In the genomic region with DNA sequence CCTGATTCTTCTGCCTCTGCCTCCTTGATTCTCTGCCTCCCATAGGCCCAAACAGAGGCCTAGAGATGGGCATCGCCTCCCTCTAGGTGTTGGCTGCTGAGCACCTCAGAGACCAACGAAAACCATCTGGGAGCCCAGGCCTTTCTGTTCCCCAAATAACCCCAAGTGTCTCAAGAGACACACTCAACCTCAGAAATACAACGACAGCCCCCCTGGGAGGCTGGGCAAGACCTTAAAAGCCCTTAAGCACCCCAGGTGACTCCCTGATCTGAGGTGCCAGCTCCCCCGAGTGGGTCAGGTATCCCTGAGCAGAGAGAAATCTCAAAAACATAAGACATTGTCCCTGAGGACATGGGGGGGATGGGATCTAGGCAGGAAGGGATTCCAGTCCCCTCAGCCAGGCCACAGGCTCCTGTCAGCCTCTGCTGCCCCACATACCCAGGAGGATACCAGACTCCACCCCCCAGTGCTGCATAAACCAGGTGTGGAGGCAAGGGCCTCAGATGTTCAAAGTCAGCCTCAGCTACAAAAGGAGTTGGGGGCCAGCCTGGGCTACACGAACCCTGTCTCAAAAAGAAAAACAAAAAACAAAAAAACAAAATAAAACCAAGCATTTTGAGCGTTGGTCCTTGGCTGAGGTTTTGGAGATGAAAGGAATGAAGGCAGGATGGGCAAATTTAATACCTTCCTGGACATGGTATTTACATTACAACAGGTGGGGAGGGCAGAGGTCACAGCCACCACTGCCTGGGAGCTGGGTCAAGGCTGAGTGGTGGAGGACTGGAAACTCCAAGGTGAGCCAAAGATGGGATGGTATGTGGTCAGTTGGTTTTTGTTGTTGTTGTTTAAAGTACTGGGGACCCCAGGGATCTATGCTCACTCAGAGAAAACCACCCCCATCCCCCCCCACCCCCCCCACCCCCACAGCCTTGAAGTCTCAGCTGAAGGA, we compare ENCODE assay signal across 22 mouse cellular contexts. TPM values are rescaled to one million over a fixed set of nuclear protein-coding genes. Genes with fewer than 3 reads are reported as not detected.
DNase-seq lines count a peak whose midpoint lies in the region; ATAC-seq and TF ChIP-seq lines count a peak whose summit lies in the region.
"Had no signal": no experiment of that assay in that cellular context is flagged by ENCODE, and none has a peak within 500 bp of the region (broad histone marks: within the 10 kb centered on the region; RNA-seq: fewer than 3 reads in every experiment).

No protein-coding gene starts in this region.

- TF ChIP-seq RAD21 in CH12.LX (IDR thresholded peaks at IDR 0.05; ENCODE audit: low read depth, low read length) = no peak

- peaks cover 8 to 50% of the 10 kb centered on the region in 2 experiments for H3K4me1 ChIP-seq in CH12.LX (ENCODE audit: control insufficient read depth in 1 of 2, insufficient read depth in 2 of 2)
- H3K4me1 ChIP-seq in liver, postnatal 0 days (ENCODE audit: insufficient read depth) = peaks cover 14% of the 10 kb centered on the region

- ATAC-seq in liver, postnatal 0 days = no peak
- ATAC-seq: CD4-positive, CD25-positive, alpha-beta regulatory T cell, adult 4 months; forebrain, embryonic 15.5 days; hindbrain, embryonic 16.5 days; inflammation-experienced regulatory T-cells, adult 6 months; intestine, postnatal 0 days had no signal

- peaks cover 20% of the 10 kb centered on the region for H3K27me3 ChIP-seq in CH12.LX (replicated peaks)
- H3K27me3 ChIP-seq in liver, postnatal 0 days (ENCODE audit: insufficient read depth, low read length) = no peaks in the 10 kb centered on the region
- H3K27me3 ChIP-seq: embryonic facial prominence, embryonic 15.5 days; forebrain, embryonic 15.5 days; hindbrain, embryonic 12.5 days had no signal

- no peak overlapping the region for H3K4me2 ChIP-seq in CH12.LX (ENCODE audit: insufficient read depth, low read depth, poor library complexity, severe bottlenecking)
- H3K4me2 ChIP-seq in liver, postnatal 0 days (ENCODE audit: low read depth, low read length) = no peak overlapping the region
- H3K4me2 ChIP-seq: embryonic facial prominence, embryonic 15.5 days; forebrain, embryonic 15.5 days; hindbrain, embryonic 12.5 days had no signal

- no peak overlapping the region for H3K9ac ChIP-seq in CH12.LX (ENCODE audit: insufficient read depth, low read depth)
- H3K9ac ChIP-seq in liver, postnatal 0 days (replicated peaks) = no peak overlapping the region
- H3K9ac ChIP-seq: embryonic facial prominence, embryonic 15.5 days; forebrain, embryonic 15.5 days; hindbrain, embryonic 12.5 days had no signal

- TF ChIP-seq POLR2A in CH12.LX (IDR thresholded peaks at IDR 0.05; ENCODE audit: low read depth, low read length) = no peak

- TF ChIP-seq CTCF in CH12.LX (conservative IDR thresholded peaks at IDR 0.05 in 1 of 2, IDR thresholded peaks at IDR 0.05 in 1 of 2; ENCODE audit: low read depth in 2 of 2, low read length in 2 of 2) = no peak
- TF ChIP-seq CTCF in liver, postnatal 0 days (IDR thresholded peaks at IDR 0.05; ENCODE audit: low read depth) = no peak

- H3K4me3 ChIP-seq in CH12.LX (replicated peaks in 1 of 3; ENCODE audit: low read depth in 2 of 3, low read length in 2 of 3, poor library complexity in 1 of 3) = no peak overlapping the region
- H3K4me3 ChIP-seq in liver, postnatal 0 days (ENCODE audit: low read depth, low read length) = no peak overlapping the region
- H3K4me3 ChIP-seq: embryonic facial prominence, embryonic 15.5 days; erythroblast, embryonic 14.5 days; forebrain, embryonic 10.5 days; forebrain, embryonic 15.5 days; heart, embryonic 10.5 days; hindbrain, embryonic 12.5 days had no signal

- TF ChIP-seq EP300 in CH12.LX (IDR thresholded peaks at IDR 0.05; ENCODE audit: low read length) = no peak; the same call in 1 of the 2 replicates
- no peak for TF ChIP-seq EP300 in liver, postnatal 0 days (IDR thresholded peaks at IDR 0.05; ENCODE audit: low read depth)

- WGBS in liver, postnatal 0 days (ENCODE audit: insufficient replicate concordance) = 70% methylated on average over 6 of the region's 6 CpGs

- in situ Hi-C loops in CH12.LX (cut with MboI; ENCODE audit: low pct_ligation_motif_present, low pct_unique_long_range_greater_than_20kb, low sequenced_read_pairs) = no loop called here

- H3K36me3 ChIP-seq in CH12.LX (replicated peaks in 1 of 2; ENCODE audit: control insufficient read depth in 1 of 2, insufficient read depth in 1 of 2, low read length in 1 of 2) = no peaks in the 10 kb centered on the region
- H3K36me3 ChIP-seq in liver, postnatal 0 days (replicated peaks; ENCODE audit: insufficient read depth, low read length) = no peaks in the 10 kb centered on the region
- H3K36me3 ChIP-seq: embryonic facial prominence, embryonic 15.5 days; forebrain, embryonic 10.5 days; forebrain, embryonic 15.5 days; G1E; heart, embryonic 10.5 days; hindbrain, embryonic 12.5 days had no signal

- peak overlapping the region; percentile 36; the same call in 1 of the 2 replicates for H3K27ac ChIP-seq in CH12.LX (ENCODE audit: insufficient read depth, low read depth)
- no peak overlapping the region for H3K27ac ChIP-seq in liver, postnatal 0 days (ENCODE audit: low read depth)
- H3K27ac ChIP-seq: embryonic facial prominence, embryonic 15.5 days; forebrain, embryonic 10.5 days; forebrain, embryonic 15.5 days; heart, embryonic 10.5 days; hindbrain, embryonic 12.5 days had no signal

- H3K9me3 ChIP-seq in CH12.LX (replicated peaks; ENCODE audit: low read length) = peaks cover 5% of the 10 kb centered on the region
- H3K9me3 ChIP-seq in liver, postnatal 0 days (ENCODE audit: low read length) = no peaks in the 10 kb centered on the region
- H3K9me3 ChIP-seq: embryonic facial prominence, embryonic 15.5 days; forebrain, embryonic 15.5 days had no signal

- dilution Hi-C loops in CH12.LX (cut with MboI; ENCODE audit: extremely low pct_ligation_motif_present, extremely low pct_unique_long_range_greater_than_20kb, low sequenced_read_pairs) = no loop called here

- peak; percentile 40 for DNase-seq in cerebellum, adult 9-11 months
- DNase-seq in cerebellum, postnatal 14 days = no peak
- DNase-seq in A20 (ENCODE audit: low read depth, low spot score) (peak; percentile 71), CH12.LX (ENCODE audit: extremely low read depth) (peak; percentile 79), R1 (ENCODE audit: low read depth, low spot score) (peak; percentile 51)
- DNase-seq in liver, postnatal 0 days = no peak
- no peak for DNase-seq in kidney, adult 8-10 months
- DNase-seq: adrenal gland, postnatal 10 days; cerebellum, adult 18-20 months; gastrocnemius, postnatal 10 days; heart, adult 18-20 months had no signal

- H3K79me2 ChIP-seq in CH12.LX (replicated peaks; ENCODE audit: control insufficient read depth, extremely low read depth, insufficient read depth, poor library complexity, severe bottlenecking) = no peaks in the 10 kb centered on the region

TF ChIP-seq in CH12.LX, 34 proteins besides CTCF, POLR2A, EP300 and RAD21 (continues in another document):
- TF ChIP-seq MYC (IDR thresholded peaks at IDR 0.05; ENCODE audit: low read depth, low read length) = no peak
- no peak; the same call in 1 of the 2 replicates for TF ChIP-seq SIN3A (IDR thresholded peaks at IDR 0.05; ENCODE audit: low read length)
- TF ChIP-seq UBTF (IDR thresholded peaks at IDR 0.05; ENCODE audit: low read depth, low read length) = no peak
- TF ChIP-seq MXI1 (IDR thresholded peaks at IDR 0.05; ENCODE audit: low read depth, low read length) = no peak
- no peak for TF ChIP-seq ZMIZ1 (IDR thresholded peaks at IDR 0.05; ENCODE audit: low read depth, low read length)
- no peak for TF ChIP-seq ZNF384 (IDR thresholded peaks at IDR 0.05; ENCODE audit: low read depth, low read length)
- peak; percentile 24; the same call in 1 of the 2 replicates for TF ChIP-seq BHLHE40 (IDR thresholded peaks at IDR 0.05; ENCODE audit: low read depth, low read length)
- TF ChIP-seq NRF1 (IDR thresholded peaks at IDR 0.05; ENCODE audit: low read depth, low read length) = no peak
- TF ChIP-seq MAZ (IDR thresholded peaks at IDR 0.05; ENCODE audit: low read depth, low read length) = 0 out of 2 replicates have a peak, but pooled peaks have one; percentile 52
- no peak for TF ChIP-seq TBP (conservative IDR thresholded peaks at IDR 0.05; ENCODE audit: low read depth, low read length)
- TF ChIP-seq RCOR1 (conservative IDR thresholded peaks at IDR 0.05; ENCODE audit: low read depth, low read length) = peak; percentile 67; the same call in 1 of the 2 replicates
- TF ChIP-seq ZKSCAN1 (IDR thresholded peaks at IDR 0.05; ENCODE audit: borderline replicate concordance, low read depth, low read length) = no peak
- TF ChIP-seq POLR2AphosphoS2 (IDR thresholded peaks at IDR 0.05; ENCODE audit: low read depth, low read length) = no peak
- TF ChIP-seq MAX (IDR thresholded peaks at IDR 0.05; ENCODE audit: low read length) = no peak
- no peak for TF ChIP-seq NELFE (IDR thresholded peaks at IDR 0.05; ENCODE audit: low read depth, low read length)
- no peak for TF ChIP-seq JUND (conservative IDR thresholded peaks at IDR 0.05; ENCODE audit: low read depth, low read length)
- no peak for TF ChIP-seq E2F4 (IDR thresholded peaks at IDR 0.05; ENCODE audit: insufficient replicate concordance, low read depth, low read length)

RNA-seq across cellular contexts. Expression of a gene that starts 5.2 kb away (rescaled TPM):
- total RNA-seq in CH12.LX (2012; rRNA removed) = 93.5 and 114 TPM in 2 replicates
- total RNA-seq in CH12.LX (2014; rRNA removed) = 7.3 and 11.5 TPM in 2 replicates
- polyA plus RNA-seq in CH12.LX (2012; ENCODE audit: insufficient read length, low read depth) = 23.4 and 25.1 TPM in 2 replicates
- polyA plus RNA-seq in liver, postnatal 0 days (2015; fragmentation: Nextera tagmentation; extraction: Ambion mirVana) = 256 and 266 TPM in 2 replicates

RNA-seq across cellular contexts. Expression of a gene that starts 9.1 kb away (rescaled TPM):
- 7.2 and 9.0 TPM in 2 replicates for total RNA-seq in CH12.LX (2012; rRNA removed)
- 4.1 and 4.3 TPM in 2 replicates for total RNA-seq in CH12.LX (2014; rRNA removed)
- 6.9 and 8.7 TPM in 2 replicates for polyA plus RNA-seq in CH12.LX (2012; ENCODE audit: insufficient read length, low read depth)
- 18.3 and 19.2 TPM in 2 replicates for polyA plus RNA-seq in liver, postnatal 0 days (2015; fragmentation: Nextera tagmentation; extraction: Ambion mirVana)

RNA-seq across cellular contexts. Expression of a gene that starts 20.3 kb away (rescaled TPM):
- 0.30 TPM in 1 of 2 replicates, not detected in the other for total RNA-seq in CH12.LX (2012; rRNA removed)
- not detected in 2 replicates for total RNA-seq in CH12.LX (2014; rRNA removed)
- 0.29 TPM in 1 of 2 replicates, not detected in the other for polyA plus RNA-seq in CH12.LX (2012; ENCODE audit: insufficient read length, low read depth)
- polyA plus RNA-seq in liver, postnatal 0 days (2015; fragmentation: Nextera tagmentation; extraction: Ambion mirVana) = 1.2 and 2.2 TPM in 2 replicates

RNA-seq across cellular contexts. Expression of a gene that starts 30.1 kb away (rescaled TPM):
- total RNA-seq in CH12.LX (2012; rRNA removed) (9.9 and 10.0 TPM in 2 replicates), CH12.LX (2014; rRNA removed) (5.2 and 5.5 TPM in 2 replicates)
- polyA plus RNA-seq in CH12.LX (2012; ENCODE audit: insufficient read length, low read depth) = 4.9 and 5.2 TPM in 2 replicates
- polyA plus RNA-seq in liver, postnatal 0 days (2015; fragmentation: Nextera tagmentation; extraction: Ambion mirVana) = 4.0 and 4.4 TPM in 2 replicates

RNA-seq across cellular contexts. Expression of a gene that starts 46.8 kb away (rescaled TPM):
- 1.2 and 1.3 TPM in 2 replicates for total RNA-seq in CH12.LX (2012; rRNA removed)
- 0.30 and 1.2 TPM in 2 replicates for total RNA-seq in CH12.LX (2014; rRNA removed)
- 0.39 and 0.63 TPM in 2 replicates for polyA plus RNA-seq in CH12.LX (2012; ENCODE audit: insufficient read length, low read depth)
- polyA plus RNA-seq in liver, postnatal 0 days (2015; fragmentation: Nextera tagmentation; extraction: Ambion mirVana) = 2.9 and 3.0 TPM in 2 replicates

Comparison
In these comparisons a context has a peak if more than half of its experiments do, and no peak if none do; other contexts are left out.
1. DNase-seq: peak in cerebellum, adult 9-11 months (single experiment), A20 (single experiment), CH12.LX (single experiment) and R1 (single experiment); none in cerebellum, postnatal 14 days (0 of 2), liver, postnatal 0 days (single experiment) and kidney, adult 8-10 months (0 of 2).